Mouse (Mus musculus): ENCODE data around the gene Insl6.

DNA sequence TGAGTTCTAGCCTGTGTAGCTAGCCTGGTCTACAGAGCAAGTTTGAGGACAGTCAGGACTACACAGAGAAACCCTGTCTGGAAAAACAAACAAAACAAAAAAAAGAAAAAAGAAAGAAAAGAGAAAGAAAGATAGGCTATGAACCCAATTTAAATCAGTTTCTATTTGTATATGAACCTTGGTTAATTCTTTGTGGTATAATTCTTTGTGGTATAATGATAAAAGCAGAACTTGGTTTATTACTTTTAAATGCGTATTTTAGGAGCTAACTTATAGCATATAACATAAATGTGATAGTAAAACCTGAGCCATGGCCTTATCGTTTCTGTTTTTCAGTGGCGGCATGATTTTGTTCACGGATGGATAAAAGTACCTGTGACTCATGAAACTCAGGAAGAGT is 48.7 kb downstream of the Insl6 start:
- TF ChIP-seq CTCF (IDR thresholded peaks at IDR 0.05; ENCODE audit: low read depth) (no peak), EP300 (IDR thresholded peaks at IDR 0.05; ENCODE audit: low read depth) (no peak)
